Mouse (Mus musculus): Measurements from ENCODE around the gene Macrod1. TPM values are rescaled to one million over a fixed set of nuclear protein-coding genes. Genes with fewer than 3 reads are reported as not detected.

The Macrod1 gene
- polyA plus RNA-seq, 1 experiment from 2014 or later: 15.3 TPM

GRCm38 (mm10) chr19:7111710-7112109, 55.1 kb downstream of the Macrod1 start:
- no peak for DNase-seq (ENCODE audit: low spot score)

DNA sequence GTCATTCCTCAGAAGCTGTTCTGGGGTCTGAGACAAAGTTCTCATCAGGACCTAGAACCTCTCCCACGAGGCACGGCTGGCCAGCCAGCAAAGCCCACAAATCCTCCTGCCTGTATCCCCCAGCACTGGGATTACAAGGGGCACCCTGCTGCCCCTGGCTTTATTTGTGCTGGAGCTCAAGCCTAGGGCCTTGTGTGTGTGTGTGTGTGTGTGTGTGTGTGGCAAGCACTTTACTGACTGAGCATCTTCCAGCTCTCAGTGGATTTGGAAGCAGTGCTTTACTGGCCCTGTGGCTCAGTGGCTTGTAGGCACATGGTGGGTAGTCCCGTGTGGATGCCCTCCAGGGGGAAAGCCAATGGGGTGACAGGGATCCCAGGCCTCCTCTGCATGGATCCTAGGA, 56.0 kb downstream of the Macrod1 start:
- no peak for DNase-seq (ENCODE audit: low spot score)

DNA sequence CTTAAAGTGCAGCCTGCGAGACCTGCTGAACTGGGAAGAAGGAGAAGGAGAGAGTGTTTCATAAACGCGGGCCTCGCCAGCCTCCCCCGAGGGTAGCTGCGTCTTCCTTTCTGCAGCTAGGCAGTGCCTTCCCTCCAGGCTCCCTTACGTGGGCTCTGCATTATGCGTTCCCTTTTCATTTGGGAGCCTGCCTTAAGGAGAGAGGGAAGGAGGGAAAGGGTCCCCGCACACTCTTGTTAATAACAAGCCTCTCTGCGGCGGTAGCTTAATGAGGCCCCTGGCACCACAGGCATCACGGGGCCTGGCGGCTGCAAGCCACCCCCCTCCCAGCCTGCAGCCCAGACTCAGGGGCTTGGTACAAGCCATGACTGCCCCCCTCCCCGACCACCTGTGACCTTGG, 57.0 kb downstream of the Macrod1 start:
- no peak for DNase-seq (ENCODE audit: low spot score)

- peak; percentile 64 for DNase-seq (ENCODE audit: low spot score)
These were observed 59.6 kb downstream of the Macrod1 start for GRCm38 (mm10) chr19:7116038-7116731.

GRCm38 (mm10) chr19:7117141-7117540, 60.5 kb downstream of the Macrod1 start:
- DNase-seq (ENCODE audit: low spot score): no peak

- peak; percentile 32 for DNase-seq (ENCODE audit: low spot score)
These were observed 61.2 kb downstream of the Macrod1 start for GRCm38 (mm10) chr19:7117653-7118307.

DNA sequence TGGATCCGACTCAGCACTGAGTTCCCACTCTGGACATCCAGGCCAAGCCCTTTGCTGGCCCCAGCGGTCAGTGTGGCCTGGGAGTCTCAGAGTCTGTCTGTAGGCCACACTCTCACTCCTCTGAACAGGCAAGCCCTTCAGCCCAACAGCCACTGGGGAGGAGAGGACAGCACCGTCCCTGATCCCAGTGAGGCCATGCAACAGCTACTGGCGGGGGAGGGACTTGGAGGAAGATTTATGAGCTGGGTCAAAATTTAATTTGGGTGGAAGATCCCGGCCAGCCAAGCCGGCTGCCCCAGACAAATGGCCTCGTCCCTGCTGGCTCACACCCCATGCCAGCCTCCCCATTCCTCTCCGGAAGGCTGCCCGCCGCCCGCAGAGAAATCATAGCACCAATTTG, 64.6 kb downstream of the Macrod1 start:
- no peak for DNase-seq (ENCODE audit: low spot score)

GRCm38 (mm10) chr19:7122277-7122676, 65.7 kb downstream of the Macrod1 start:
- no peak for DNase-seq (ENCODE audit: low spot score)

DNA sequence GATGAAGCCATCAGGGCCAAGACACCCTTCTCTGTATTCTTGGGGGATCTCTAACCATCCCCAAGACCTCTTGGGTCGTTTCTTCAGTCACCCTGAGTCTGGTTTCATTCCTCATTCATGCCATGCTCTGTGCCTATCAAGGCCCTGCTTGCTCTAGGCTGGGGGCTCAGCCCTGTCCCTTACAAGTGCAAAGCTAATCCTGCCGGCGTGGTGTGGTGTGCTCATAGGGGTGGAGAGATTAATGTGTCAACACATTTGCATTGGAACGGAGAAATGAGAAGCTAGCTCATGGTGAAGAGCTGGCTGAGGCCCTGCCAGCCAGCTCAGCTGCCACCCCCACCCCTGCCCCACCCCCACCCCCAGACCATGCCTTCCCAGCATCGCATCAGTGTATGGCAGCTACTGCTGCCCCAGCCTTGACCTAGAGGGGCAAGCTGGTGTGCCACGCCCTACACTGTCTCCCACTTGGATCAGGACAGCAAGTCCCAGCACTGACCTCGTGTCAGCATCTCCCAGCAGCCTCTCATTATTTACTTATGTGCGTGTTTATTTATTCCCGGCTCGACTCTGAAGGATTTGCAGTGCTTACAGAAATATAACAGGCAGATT, 66.2 kb downstream of the Macrod1 start:
- no peak for DNase-seq (ENCODE audit: low spot score)

DNA sequence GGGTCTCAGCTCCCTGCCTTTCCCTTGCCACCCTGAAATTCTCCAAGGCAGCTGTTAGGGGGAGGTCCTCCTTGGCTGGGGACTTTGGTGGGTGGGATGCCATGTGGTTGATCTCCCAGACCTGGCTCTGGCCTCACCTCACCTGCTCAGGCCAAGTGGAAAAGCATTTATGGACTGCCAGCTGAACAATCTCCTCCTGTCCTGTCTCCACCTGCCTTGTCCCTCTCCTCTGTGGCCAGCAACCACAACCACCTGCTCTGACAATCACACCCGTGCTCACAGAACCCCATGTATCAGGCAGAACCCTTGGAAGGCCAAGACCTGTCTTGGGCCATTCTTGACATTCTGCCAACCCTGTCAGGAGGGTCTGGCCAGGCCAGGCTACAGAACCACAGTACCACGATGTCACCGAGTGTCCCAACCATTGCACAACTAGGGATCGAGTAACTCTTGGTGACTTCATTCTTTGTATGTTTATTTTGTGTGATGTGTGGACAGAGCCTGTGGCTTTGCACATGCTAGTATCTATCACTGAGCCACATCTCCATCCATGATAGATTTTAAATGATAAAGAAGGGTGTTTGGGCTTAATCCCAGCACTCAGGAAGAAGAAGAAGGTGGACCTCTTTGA, 69.0 kb downstream of the Macrod1 start:
- DNase-seq (ENCODE audit: low spot score): no peak

GRCm38 (mm10) chr19:7126209-7126608, 69.6 kb downstream of the Macrod1 start:
- no peak for DNase-seq (ENCODE audit: low spot score)

GRCm38 (mm10) chr19:7126933-7127332, 70.3 kb downstream of the Macrod1 start:
- DNase-seq (ENCODE audit: low spot score): no peak

GRCm38 (mm10) chr19:7128551-7129475, 72.2 kb downstream of the Macrod1 start:
- no peak for DNase-seq (ENCODE audit: low spot score)

GRCm38 (mm10) chr19:7130317-7130716, 73.7 kb downstream of the Macrod1 start:
- no peak for DNase-seq (ENCODE audit: low spot score)

DNA sequence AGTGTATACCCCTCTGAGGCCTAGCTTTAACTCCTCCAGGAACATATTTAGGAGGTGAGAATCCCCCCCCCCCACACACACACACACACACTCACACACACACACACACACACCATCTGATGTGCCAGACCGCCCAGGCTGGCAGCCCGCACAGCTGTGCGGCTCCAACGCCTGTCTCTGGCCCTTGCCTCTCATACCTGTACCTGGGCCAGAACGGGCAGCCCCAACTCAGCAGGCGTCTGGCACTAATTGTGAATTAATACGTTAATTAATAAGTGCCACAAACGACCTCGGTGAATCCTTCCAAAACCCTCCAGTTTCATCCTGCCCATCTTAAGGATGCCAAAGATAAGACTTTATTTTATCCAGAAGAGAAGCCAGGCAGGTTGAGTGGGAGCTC, 76.8 kb downstream of the Macrod1 start:
- DNase-seq (ENCODE audit: low spot score): no peak

DNA sequence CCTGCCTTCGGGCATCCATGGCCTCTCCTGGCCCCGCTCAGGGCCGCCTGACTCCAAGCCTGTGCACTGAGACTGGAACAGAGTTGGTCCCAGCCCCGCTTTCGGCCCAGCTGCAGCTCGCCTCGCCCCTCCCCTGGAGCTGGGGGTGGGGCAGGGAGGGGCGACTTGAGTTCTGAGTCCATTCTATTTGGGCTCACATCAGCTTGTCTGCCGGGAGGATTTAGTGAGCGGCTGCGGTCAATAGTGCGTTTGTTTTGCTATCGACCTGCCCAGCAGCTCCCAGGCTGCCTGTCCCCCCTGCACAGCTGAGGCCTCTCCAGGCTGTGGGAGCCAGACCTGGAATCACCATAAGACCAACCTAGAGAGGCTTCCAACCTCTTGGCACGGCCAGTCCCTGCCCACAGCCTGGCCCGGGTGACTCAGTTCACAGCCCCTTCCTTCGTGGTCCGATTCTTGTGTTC, 78.1 kb downstream of the Macrod1 start:
- DNase-seq (ENCODE audit: low spot score): no peak

DNA sequence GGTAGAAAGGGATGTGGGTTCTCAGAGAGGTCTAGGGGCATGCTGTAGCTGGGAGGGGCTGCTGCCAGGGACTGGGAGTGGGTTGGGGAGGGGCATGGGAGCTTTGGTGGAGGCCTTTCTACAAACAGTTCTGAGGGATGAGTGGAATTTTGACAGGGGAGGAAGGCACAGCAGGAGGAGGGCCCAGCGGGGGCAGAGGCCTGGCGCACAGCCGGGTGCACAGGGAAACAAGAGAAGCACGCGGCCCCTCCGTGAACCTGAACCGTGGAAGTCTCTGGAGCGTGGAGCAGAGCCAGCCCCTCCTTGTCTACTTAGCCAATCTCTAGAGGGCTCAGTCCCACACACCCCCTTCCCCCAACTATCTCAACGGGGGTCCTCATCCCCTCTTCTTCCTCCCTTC, 78.9 kb downstream of the Macrod1 start:
- no peak for DNase-seq (ENCODE audit: low spot score)

- DNase-seq (ENCODE audit: low spot score): no peak
These were observed 79.4 kb downstream of the Macrod1 start for GRCm38 (mm10) chr19:7136016-7136415.

- DNase-seq (ENCODE audit: low spot score): no peak
These were observed 80.3 kb downstream of the Macrod1 start for GRCm38 (mm10) chr19:7136714-7137498.

GRCm38 (mm10) chr19:7138327-7138726, 81.7 kb downstream of the Macrod1 start:
- DNase-seq (ENCODE audit: low spot score): no peak
